Mouse (Mus musculus): Measurements from ENCODE around the gene Dcaf8. TPM values are rescaled to one million over a fixed set of nuclear protein-coding genes. Genes with fewer than 3 reads are reported as not detected.

Gene Dcaf8
- polyA plus RNA-seq, 1 experiment from 2014 or later = 79.8 TPM

DNA sequence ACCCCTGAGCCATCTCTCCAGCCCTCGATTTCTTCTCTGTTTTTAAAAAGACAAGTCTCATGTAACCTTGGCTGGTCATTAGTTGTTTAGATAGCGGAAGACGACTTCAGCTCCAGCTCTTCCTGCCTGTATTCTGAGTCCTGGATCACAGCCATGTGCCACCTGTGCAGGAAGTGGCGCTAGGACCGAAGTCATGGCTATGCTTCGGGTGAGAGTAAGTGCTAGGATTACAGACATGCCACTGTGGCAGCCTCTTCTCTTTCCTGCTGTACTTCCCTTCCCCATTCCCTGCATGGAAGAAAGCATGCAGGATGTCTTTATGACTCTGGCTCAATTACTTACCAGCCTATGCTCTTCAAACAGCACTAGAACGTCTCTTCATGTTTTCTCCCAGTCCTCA is 31.2 kb downstream of the Dcaf8 start:
- 89% methylated on average over 7 of the region's 7 CpGs for WGBS
- Histone ChIP-seq H3K9ac (replicated peaks; ENCODE audit: low read length) (no peak overlapping the region), H3K4me2 (ENCODE audit: low read length) (no peak overlapping the region), H3K9me3 (ENCODE audit: control insufficient read depth, low read length) (no peaks in the 10 kb centered on the region), H3K4me1 (ENCODE audit: control insufficient read depth, insufficient read depth, low read length) (no peaks in the 10 kb centered on the region), H3K36me3 (ENCODE audit: control insufficient read depth, insufficient read depth, low read length) (peaks cover 70% of the 10 kb centered on the region), H3K27ac (replicated peaks; ENCODE audit: low read depth, low read length) (no peak overlapping the region), H3K4me3 (replicated peaks; ENCODE audit: low read depth, low read length) (no peak overlapping the region), H3K27me3 (ENCODE audit: control insufficient read depth, insufficient read depth, low read length) (no peaks in the 10 kb centered on the region)
- ATAC-seq (ENCODE audit: low FRiP score, low TSS enrichment) (no peak), DNase-seq (no peak)

DNA sequence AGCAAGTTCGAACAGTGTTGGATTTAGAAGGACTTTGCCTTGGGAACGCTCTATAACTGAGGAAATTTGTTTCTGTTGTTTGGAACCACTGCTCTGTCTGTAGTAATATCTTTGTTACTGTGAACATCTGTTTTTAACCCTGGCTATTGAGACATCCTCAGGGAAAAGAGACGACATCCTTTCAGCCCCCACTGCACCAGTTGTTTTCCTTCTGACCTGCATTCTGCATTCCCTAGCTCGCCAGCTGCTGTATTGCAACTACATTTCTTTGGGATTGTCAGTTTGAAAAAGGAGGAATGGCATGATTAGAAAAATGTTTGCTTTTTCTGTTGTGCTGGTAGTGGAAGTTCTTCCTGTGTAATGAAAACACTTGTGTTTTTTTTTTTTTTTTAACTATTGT is 33.0 kb downstream of the Dcaf8 start:
- Histone ChIP-seq H3K9me3 (ENCODE audit: control insufficient read depth, low read length) (no peaks in the 10 kb centered on the region), H3K4me2 (ENCODE audit: low read length) (no peak overlapping the region), H3K27ac (replicated peaks; ENCODE audit: low read depth, low read length) (no peak overlapping the region), H3K4me1 (ENCODE audit: control insufficient read depth, insufficient read depth, low read length) (no peaks in the 10 kb centered on the region), H3K27me3 (ENCODE audit: control insufficient read depth, insufficient read depth, low read length) (no peaks in the 10 kb centered on the region), H3K36me3 (ENCODE audit: control insufficient read depth, insufficient read depth, low read length) (peaks cover 57% of the 10 kb centered on the region), H3K9ac (replicated peaks; ENCODE audit: low read length) (no peak overlapping the region), H3K4me3 (replicated peaks; ENCODE audit: low read depth, low read length) (no peak overlapping the region)
- ATAC-seq (ENCODE audit: low FRiP score, low TSS enrichment) = no peak
- 83% methylated on average over 4 of the region's 4 CpGs for WGBS
- no peak for DNase-seq

DNA sequence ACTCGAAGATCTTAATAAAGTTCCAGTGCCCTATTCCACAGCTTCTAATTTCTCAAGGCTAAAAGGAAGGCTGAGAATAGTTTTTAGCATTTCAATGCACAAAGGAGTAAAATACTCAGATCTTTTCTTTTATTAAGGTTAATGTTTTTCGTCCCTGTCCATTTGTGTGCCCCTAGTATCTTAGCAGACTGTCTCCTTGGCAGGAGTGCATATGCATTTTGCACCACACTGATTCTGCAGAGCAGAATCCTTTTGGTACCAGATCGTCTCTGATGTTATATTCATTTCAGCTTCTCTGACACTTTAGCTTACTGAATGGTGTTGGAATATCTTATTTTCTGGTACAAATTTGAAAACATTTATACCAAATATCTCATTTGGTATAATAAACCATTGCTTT is 33.9 kb downstream of the Dcaf8 start:
- no peak overlapping the region for H3K4me3 ChIP-seq (replicated peaks; ENCODE audit: low read depth, low read length)
- H3K9ac ChIP-seq (replicated peaks; ENCODE audit: low read length) = no peak overlapping the region
- no peaks in the 10 kb centered on the region for H3K9me3 ChIP-seq (ENCODE audit: control insufficient read depth, low read length)
- no peak overlapping the region for H3K4me2 ChIP-seq (ENCODE audit: low read length)
- peaks cover 63% of the 10 kb centered on the region for H3K36me3 ChIP-seq (ENCODE audit: control insufficient read depth, insufficient read depth, low read length)
- 95% methylated on average over 3 of the region's 3 CpGs for WGBS
- no peaks in the 10 kb centered on the region for H3K27me3 ChIP-seq (ENCODE audit: control insufficient read depth, insufficient read depth, low read length)
- no peak for DNase-seq
- H3K4me1 ChIP-seq (ENCODE audit: control insufficient read depth, insufficient read depth, low read length) = no peaks in the 10 kb centered on the region
- ATAC-seq (ENCODE audit: low FRiP score, low TSS enrichment) = no peak
- H3K27ac ChIP-seq (replicated peaks; ENCODE audit: low read depth, low read length) = no peak overlapping the region

DNA sequence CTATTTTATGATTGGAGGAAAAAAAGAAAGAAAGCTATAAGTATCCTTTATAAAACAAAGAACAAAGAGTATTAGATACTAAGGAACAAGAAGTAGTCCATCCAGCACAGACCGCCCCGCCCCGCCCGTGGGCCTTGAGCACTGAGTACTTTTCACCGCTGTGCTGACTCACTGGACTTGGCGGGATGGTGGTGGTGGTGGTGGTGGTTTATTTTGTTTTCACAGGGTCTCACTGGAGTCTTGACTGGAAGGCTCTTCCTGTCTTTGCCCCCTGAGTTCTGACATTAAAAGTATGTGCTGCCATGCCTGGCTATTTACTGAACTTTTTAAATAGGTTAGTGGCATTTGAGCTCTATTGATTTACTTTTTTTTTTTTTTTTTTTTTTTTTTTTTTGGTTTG is 35.2 kb downstream of the Dcaf8 start:
- DNase-seq (no peak), ATAC-seq (ENCODE audit: low FRiP score, low TSS enrichment) (no peak)
- no peak overlapping the region for H3K9ac ChIP-seq (replicated peaks; ENCODE audit: low read length)
- H3K36me3 ChIP-seq (ENCODE audit: control insufficient read depth, insufficient read depth, low read length) = peaks cover 67% of the 10 kb centered on the region
- no peaks in the 10 kb centered on the region for H3K4me1 ChIP-seq (ENCODE audit: control insufficient read depth, insufficient read depth, low read length)
- WGBS = 96% methylated on average over 6 of the region's 6 CpGs
- no peak overlapping the region for H3K4me2 ChIP-seq (ENCODE audit: low read length)
- H3K9me3 ChIP-seq (ENCODE audit: control insufficient read depth, low read length) = no peaks in the 10 kb centered on the region
- no peak overlapping the region for H3K27ac ChIP-seq (replicated peaks; ENCODE audit: low read depth, low read length)
- H3K27me3 ChIP-seq (ENCODE audit: control insufficient read depth, insufficient read depth, low read length) = no peaks in the 10 kb centered on the region
- no peak overlapping the region for H3K4me3 ChIP-seq (replicated peaks; ENCODE audit: low read depth, low read length)

DNA sequence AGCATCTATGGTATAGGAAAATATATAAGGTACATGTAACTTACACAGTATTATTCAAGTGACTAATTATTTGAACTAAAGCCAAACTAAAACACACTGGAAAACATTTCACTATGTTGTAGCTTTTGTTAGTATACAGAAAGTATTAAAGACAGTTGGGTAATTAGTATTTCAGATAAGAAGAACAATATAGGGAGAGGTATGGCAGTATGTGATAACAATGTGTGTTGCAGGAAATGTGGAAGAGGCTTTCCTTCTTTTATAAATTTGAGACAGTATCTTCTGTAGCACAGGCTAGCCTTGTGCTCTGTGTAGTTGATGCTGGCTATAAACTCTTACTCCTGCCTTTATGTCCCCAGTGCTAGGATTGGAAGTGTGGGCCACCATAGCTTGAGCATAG is 36.0 kb downstream of the Dcaf8 start:
- ATAC-seq (ENCODE audit: low FRiP score, low TSS enrichment) (no peak), DNase-seq (no peak)
- H3K9ac ChIP-seq (replicated peaks; ENCODE audit: low read length) = no peak overlapping the region
- no peaks in the 10 kb centered on the region for H3K9me3 ChIP-seq (ENCODE audit: control insufficient read depth, low read length)
- no peak overlapping the region for H3K27ac ChIP-seq (replicated peaks; ENCODE audit: low read depth, low read length)
- no peak overlapping the region for H3K4me3 ChIP-seq (replicated peaks; ENCODE audit: low read depth, low read length)
- H3K27me3 ChIP-seq (ENCODE audit: control insufficient read depth, insufficient read depth, low read length) = no peaks in the 10 kb centered on the region
- no peak overlapping the region for H3K4me2 ChIP-seq (ENCODE audit: low read length)
- no peaks in the 10 kb centered on the region for H3K4me1 ChIP-seq (ENCODE audit: control insufficient read depth, insufficient read depth, low read length)
- peaks cover 70% of the 10 kb centered on the region for H3K36me3 ChIP-seq (ENCODE audit: control insufficient read depth, insufficient read depth, low read length)

DNA sequence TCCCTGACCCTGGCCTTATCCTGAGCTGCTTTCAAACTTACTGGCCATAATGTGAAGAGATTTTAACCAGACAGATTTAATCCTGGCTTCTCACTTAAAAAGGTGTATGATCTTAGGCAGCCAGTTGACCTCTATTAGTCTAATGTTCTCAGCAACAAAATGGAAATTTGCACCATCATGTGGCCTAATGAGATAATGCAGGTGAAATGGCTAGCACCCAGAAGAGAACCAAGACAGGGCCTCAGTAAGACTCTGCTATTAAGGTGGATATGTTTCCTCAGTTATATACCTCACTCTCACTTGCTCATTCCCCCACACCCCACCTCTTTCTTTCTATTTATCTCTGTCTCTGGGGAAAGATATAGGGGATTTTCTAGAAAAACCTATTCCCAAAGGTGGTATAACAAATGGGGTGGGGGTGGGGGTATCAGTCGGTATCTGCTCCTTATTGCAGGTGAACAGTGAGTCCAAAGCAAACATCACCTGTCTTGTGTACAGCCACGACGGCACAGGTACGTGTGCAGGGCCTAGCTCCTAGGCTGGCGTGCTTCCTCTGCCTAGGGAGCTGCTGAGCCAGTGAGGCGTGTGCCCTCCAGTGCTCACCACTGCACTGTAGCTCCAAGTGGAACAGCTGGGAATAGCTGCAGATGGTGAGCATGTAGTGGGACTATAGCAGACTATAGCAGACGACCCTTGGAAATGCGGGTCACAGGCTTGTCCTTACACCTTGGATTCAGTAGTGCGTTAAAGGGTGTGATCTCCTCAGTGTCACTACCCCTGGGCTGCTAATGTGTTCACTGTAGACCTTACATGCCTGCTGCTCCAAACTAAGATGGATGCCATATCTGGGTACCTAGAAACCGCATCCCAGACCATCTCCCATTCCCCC is 38.8 kb downstream of the Dcaf8 start:
- peak; percentile 50 for DNase-seq
- Histone ChIP-seq H3K9ac (replicated peaks; ENCODE audit: low read length) (no peak overlapping the region), H3K36me3 (ENCODE audit: control insufficient read depth, insufficient read depth, low read length) (peaks cover 72% of the 10 kb centered on the region), H3K9me3 (ENCODE audit: control insufficient read depth, low read length) (no peaks in the 10 kb centered on the region), H3K27me3 (ENCODE audit: control insufficient read depth, insufficient read depth, low read length) (no peaks in the 10 kb centered on the region), H3K27ac (replicated peaks; ENCODE audit: low read depth, low read length) (no peak overlapping the region), H3K4me1 (ENCODE audit: control insufficient read depth, insufficient read depth, low read length) (no peaks in the 10 kb centered on the region), H3K4me3 (replicated peaks; ENCODE audit: low read depth, low read length) (no peak overlapping the region), H3K4me2 (ENCODE audit: low read length) (no peak overlapping the region)
- whole genome bisulfite sequencing = 95% methylated on average over 10 of the region's 10 CpGs
- peak; percentile 48; the same call in 1 of the 2 replicates for ATAC-seq (ENCODE audit: low FRiP score, low TSS enrichment)

DNA sequence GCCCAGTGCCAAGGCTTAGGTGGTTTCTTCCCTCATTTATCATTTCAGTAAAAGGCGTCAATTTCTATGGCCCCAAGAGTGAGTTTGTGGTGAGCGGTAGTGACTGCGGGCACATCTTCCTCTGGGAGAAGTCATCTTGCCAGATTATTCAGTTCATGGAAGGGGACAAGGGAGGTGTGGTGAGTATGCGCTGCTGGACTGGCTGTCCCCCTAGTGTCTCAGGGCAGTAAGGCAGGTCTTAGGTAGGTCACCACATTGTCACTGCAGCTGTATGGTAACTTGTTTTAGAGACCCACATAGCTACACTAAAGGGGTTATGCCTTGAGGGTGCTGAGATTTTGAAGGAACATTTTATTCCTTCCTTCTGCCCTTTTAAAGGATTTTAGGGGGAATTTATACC is 41.0 kb downstream of the Dcaf8 start:
- H3K4me1 ChIP-seq (ENCODE audit: control insufficient read depth, insufficient read depth, low read length) = no peaks in the 10 kb centered on the region
- ATAC-seq (ENCODE audit: low FRiP score, low TSS enrichment) = no peak
- no peaks in the 10 kb centered on the region for H3K27me3 ChIP-seq (ENCODE audit: control insufficient read depth, insufficient read depth, low read length)
- no peak overlapping the region for H3K9ac ChIP-seq (replicated peaks; ENCODE audit: low read length)
- peak; percentile 25 for DNase-seq
- WGBS = 65% methylated on average over 4 of the region's 4 CpGs
- H3K4me2 ChIP-seq (ENCODE audit: low read length) = no peak overlapping the region
- no peak overlapping the region for H3K27ac ChIP-seq (replicated peaks; ENCODE audit: low read depth, low read length)
- H3K9me3 ChIP-seq (ENCODE audit: control insufficient read depth, low read length) = no peaks in the 10 kb centered on the region
- no peak overlapping the region for H3K4me3 ChIP-seq (replicated peaks; ENCODE audit: low read depth, low read length)
- H3K36me3 ChIP-seq (ENCODE audit: control insufficient read depth, insufficient read depth, low read length) = peaks cover 76% of the 10 kb centered on the region

DNA sequence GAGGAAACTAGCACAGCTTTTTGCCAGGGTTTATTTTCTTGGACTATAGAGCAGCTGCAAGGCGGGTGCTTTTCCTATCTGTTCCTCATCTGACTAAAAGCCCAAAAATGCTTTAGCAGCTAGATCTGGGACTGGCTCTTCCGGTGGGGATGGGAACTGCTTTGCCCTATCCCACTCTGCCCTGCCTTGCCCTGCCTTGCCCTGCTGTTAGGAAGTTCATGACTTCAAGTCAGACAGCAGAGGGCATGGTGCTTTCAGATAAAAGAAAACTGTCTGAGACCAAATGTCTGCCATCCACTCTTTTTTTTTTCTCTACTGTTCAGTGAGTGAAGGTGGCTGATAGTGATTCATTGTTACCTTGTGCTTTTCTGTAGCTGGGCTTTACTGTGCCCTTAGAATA is 43.7 kb downstream of the Dcaf8 start:
- 86% methylated on average over 2 of the region's 2 CpGs for WGBS
- H3K27ac ChIP-seq (replicated peaks; ENCODE audit: low read depth, low read length) = no peak overlapping the region
- ATAC-seq (ENCODE audit: low FRiP score, low TSS enrichment) = no peak
- no peak overlapping the region for H3K9ac ChIP-seq (replicated peaks; ENCODE audit: low read length)
- no peaks in the 10 kb centered on the region for H3K4me1 ChIP-seq (ENCODE audit: control insufficient read depth, insufficient read depth, low read length)
- H3K9me3 ChIP-seq (ENCODE audit: control insufficient read depth, low read length) = no peaks in the 10 kb centered on the region
- peaks cover 90% of the 10 kb centered on the region for H3K36me3 ChIP-seq (ENCODE audit: control insufficient read depth, insufficient read depth, low read length)
- H3K27me3 ChIP-seq (ENCODE audit: control insufficient read depth, insufficient read depth, low read length) = no peaks in the 10 kb centered on the region
- no peak for DNase-seq
- no peak overlapping the region for H3K4me3 ChIP-seq (replicated peaks; ENCODE audit: low read depth, low read length)
- no peak overlapping the region for H3K4me2 ChIP-seq (ENCODE audit: low read length)

DNA sequence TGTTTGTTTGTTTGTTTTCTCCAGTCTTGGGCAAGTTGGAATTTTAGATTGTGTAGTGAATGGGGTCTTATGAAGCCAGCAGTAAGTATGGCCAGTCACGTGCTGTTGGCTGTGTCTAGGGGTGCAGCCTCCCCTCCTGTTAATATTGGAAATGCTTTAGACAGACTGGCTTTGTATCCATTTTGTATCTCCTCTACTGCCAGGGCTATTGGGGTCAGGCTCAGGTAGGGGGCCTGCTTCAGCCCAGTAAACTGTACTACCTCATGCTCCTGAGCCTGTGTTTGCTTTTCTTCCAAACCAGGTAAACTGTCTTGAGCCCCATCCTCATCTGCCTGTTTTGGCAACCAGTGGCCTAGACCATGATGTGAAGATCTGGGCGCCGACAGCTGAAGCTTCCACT is 44.3 kb downstream of the Dcaf8 start:
- no peak overlapping the region for H3K4me3 ChIP-seq (replicated peaks; ENCODE audit: low read depth, low read length)
- no peaks in the 10 kb centered on the region for H3K9me3 ChIP-seq (ENCODE audit: control insufficient read depth, low read length)
- DNase-seq (no peak), ATAC-seq (ENCODE audit: low FRiP score, low TSS enrichment) (no peak)
- no peaks in the 10 kb centered on the region for H3K27me3 ChIP-seq (ENCODE audit: control insufficient read depth, insufficient read depth, low read length)
- H3K4me1 ChIP-seq (ENCODE audit: control insufficient read depth, insufficient read depth, low read length) = no peaks in the 10 kb centered on the region
- peaks cover 90% of the 10 kb centered on the region for H3K36me3 ChIP-seq (ENCODE audit: control insufficient read depth, insufficient read depth, low read length)
- H3K4me2 ChIP-seq (ENCODE audit: low read length) = no peak overlapping the region
- WGBS = 95% methylated on average over 3 of the region's 3 CpGs
- H3K27ac ChIP-seq (replicated peaks; ENCODE audit: low read depth, low read length) = no peak overlapping the region
- no peak overlapping the region for H3K9ac ChIP-seq (replicated peaks; ENCODE audit: low read length)

Measured in midbrain, embryonic 14.5 days (tissue).